Mouse (Mus musculus) CH12.LX (cell line): ENCODE data around the gene Rpia.

Source experiments
- CTCF ChIP-seq, 2 experiments: IDR thresholded peaks in 1 of 2; conservative IDR thresholded peaks in 1 of 2; 2 replicates each; pipeline ENCODE4 v1.5.1; 2011 to 2012; ENCODE audit warnings: low read depth in 2 of 2, low read length in 2 of 2, improper control_type of control experiment in 1 of 2, inconsistent platforms in 1 of 2, mild to moderate bottlenecking in 1 of 2, moderate library complexity in 1 of 2
- EP300 ChIP-seq: IDR thresholded peaks from 2 replicates; pipeline ENCODE4 v1.6.1; 2011; ENCODE audit warnings: low read length, improper control_type of control experiment
- POLR2A ChIP-seq: IDR thresholded peaks from 2 replicates; pipeline ENCODE4 v1.6.1; 2011; ENCODE audit warnings: low read depth, mild to moderate bottlenecking, improper control_type of control experiment, low read length
- RCOR1 ChIP-seq: conservative IDR thresholded peaks from 2 replicates; pipeline ENCODE4 v1.6.1; 2012; ENCODE audit warnings: low read depth, mild to moderate bottlenecking, inconsistent platforms, low read length, improper control_type of control experiment
- SMC3 ChIP-seq: IDR thresholded peaks from 2 replicates; pipeline ENCODE4 v1.6.1; 2011; ENCODE audit warnings: low read depth, low read length, improper control_type of control experiment
- TCF12 ChIP-seq: IDR thresholded peaks from 2 replicates; pipeline ENCODE4 v1.6.1; 2014; ENCODE audit warnings: low read depth, mild to moderate bottlenecking, inconsistent platforms, low read length, improper control_type of control experiment
- USF1 ChIP-seq: IDR thresholded peaks from 2 replicates; pipeline ENCODE4 v1.6.1; 2014; ENCODE audit warnings: low read depth, mild to moderate bottlenecking, inconsistent platforms, low read length, improper control_type of control experiment

DNA sequence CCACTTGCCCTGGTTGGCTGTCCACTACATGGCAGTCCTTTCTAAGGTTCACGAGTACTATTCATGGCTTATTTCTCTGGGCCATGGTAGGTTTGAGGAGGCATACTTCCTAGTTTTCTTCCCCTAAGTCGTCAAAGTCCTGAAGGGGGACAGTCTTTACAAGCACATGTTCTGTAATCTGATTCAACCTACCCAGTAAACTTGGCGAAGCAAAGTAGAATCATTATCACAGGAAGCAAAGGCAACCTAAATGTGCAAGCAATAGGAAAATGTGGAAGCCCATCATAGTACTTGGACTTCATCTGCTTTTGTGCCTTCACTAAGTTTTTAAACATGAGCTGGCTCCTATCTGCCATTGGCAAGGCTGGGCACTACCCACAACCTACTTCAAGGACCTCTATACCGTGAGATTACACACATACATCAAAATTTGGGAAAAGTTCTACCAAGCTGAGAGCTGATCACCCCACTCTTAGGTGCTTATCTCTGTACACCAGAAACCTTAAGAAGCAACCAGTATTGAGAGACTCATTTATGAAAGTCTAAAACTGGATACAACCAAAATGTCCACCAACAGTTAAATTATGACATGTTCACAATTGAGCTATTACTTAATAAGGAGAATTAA, 64.8 kb downstream of the Rpia start:
- TF ChIP-seq CTCF (conservative IDR thresholded peaks at IDR 0.05 in 1 of 2, IDR thresholded peaks at IDR 0.05 in 1 of 2; ENCODE audit: low read depth in 2 of 2, low read length in 2 of 2) (no peak), TCF12 (no peak), POLR2A (peak; percentile 38), USF1 (no peak), EP300 (no peak), RCOR1 (no peak), SMC3 (no peak)
